Comparison of ENCODE assay signal across 8 mouse cellular contexts in the genomic region with DNA sequence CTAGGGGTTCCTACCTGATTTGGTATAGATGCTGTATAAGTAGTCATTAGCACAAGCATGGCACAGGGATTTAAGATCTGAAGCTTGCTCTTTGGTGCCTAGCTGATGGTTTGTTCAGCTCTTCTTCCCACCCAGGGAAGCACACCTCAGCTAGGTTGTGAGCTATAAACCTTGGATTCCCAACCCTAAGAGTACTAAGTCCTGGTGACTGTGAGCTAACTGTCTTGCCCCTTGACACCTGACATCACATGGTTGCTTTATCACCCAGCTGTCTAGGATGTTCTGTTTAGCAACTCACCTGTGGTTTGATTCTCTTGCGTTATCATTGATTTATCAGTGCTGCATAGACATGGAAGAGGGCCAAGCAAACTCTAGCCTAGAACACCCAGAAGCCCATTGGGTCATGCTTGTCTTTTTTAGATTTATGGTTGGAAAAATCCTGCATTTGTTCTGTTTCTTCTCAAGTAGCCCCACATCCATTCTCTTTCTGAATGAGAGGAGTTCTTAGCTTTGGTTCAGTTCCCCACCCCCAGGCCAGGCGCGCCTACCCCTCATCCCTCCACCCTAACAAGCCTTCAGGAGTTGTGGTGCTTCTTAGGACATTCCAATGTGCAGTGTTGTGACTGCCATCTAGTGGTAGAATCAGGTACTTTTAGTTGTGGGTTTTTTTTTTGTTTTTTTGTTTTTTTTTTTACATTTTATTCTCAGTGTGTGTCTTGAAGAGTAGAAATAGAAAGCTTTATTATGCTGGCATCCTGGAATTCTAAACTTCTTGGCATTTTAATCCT.
A peak's percentile ranks its signal among the peaks of the same experiment; 100 is the strongest.
DNase-seq lines count a peak whose midpoint lies in the region; ATAC-seq and TF ChIP-seq lines count a peak whose summit lies in the region.

No protein-coding gene starts in this region.

- H3K27me3 ChIP-seq in midbrain, embryonic 11.5 days (ENCODE audit: control insufficient read depth, insufficient read depth, low read length): no peaks in the 10 kb centered on the region
- no peaks in the 10 kb centered on the region for H3K27me3 ChIP-seq in midbrain, embryonic 10.5 days (ENCODE audit: low read depth, poor library complexity, severe bottlenecking)
- no peaks in the 10 kb centered on the region for H3K27me3 ChIP-seq in intestine, embryonic 15.5 days (replicated peaks)

- DNase-seq in cerebellum, adult 8-10 months: peak; percentile 20
- DNase-seq in cerebellum, adult 11 months: no peak
- DNase-seq in midbrain, embryonic 11.5 days (ENCODE audit: low spot score, missing footprints): peak; percentile 90
- no peak for DNase-seq in midbrain, embryonic 10.5 days (ENCODE audit: low spot score)
- DNase-seq in brain, embryonic 14.5 days (ENCODE audit: low read depth): peak; percentile 59
- DNase-seq in retina, postnatal 1 day: peak; percentile 74
- DNase-seq in thymus, postnatal 25 days: no peak

- H3K9ac ChIP-seq in midbrain, embryonic 11.5 days (ENCODE audit: low read length): no peak overlapping the region
- H3K9ac ChIP-seq in intestine, embryonic 15.5 days: no peak overlapping the region

- no peak for TF ChIP-seq POLR2A in brain, embryonic 14.5 days (IDR thresholded peaks at IDR 0.05; ENCODE audit: borderline replicate concordance, extremely low read depth, insufficient read depth, insufficient read length, poor library complexity, severe bottlenecking)

- no peak overlapping the region for H3K27ac ChIP-seq in midbrain, embryonic 11.5 days (ENCODE audit: low read depth, low read length)
- H3K27ac ChIP-seq in midbrain, embryonic 10.5 days (replicated peaks): no peak overlapping the region
- no peak overlapping the region for H3K27ac ChIP-seq in intestine, embryonic 15.5 days

- ATAC-seq in midbrain, embryonic 11.5 days (ENCODE audit: low FRiP score): peak; percentile 73
- ATAC-seq in intestine, embryonic 15.5 days: peak; percentile 77

- no peaks in the 10 kb centered on the region for H3K4me1 ChIP-seq in midbrain, embryonic 11.5 days (ENCODE audit: control insufficient read depth, insufficient read depth, low read length)
- H3K4me1 ChIP-seq in midbrain, embryonic 10.5 days: no peaks in the 10 kb centered on the region
- H3K4me1 ChIP-seq in intestine, embryonic 15.5 days (replicated peaks): no peaks in the 10 kb centered on the region

- 37% methylated on average over 3 of the region's 3 CpGs for WGBS in midbrain, embryonic 11.5 days
- 43% methylated on average over 3 of the region's 3 CpGs for WGBS in midbrain, embryonic 10.5 days
- WGBS in intestine, embryonic 15.5 days: 36% methylated on average over 3 of the region's 3 CpGs

- peak; percentile 64; the same call in 1 of the 2 replicates for TF ChIP-seq CTCF in brain, embryonic 14.5 days (IDR thresholded peaks at IDR 0.05; ENCODE audit: borderline replicate concordance, extremely low read depth, insufficient read depth, insufficient read length)

- no peaks in the 10 kb centered on the region for H3K9me3 ChIP-seq in midbrain, embryonic 11.5 days (ENCODE audit: control insufficient read depth, low read length)
- H3K9me3 ChIP-seq in midbrain, embryonic 10.5 days (replicated peaks): no peaks in the 10 kb centered on the region
- no peaks in the 10 kb centered on the region for H3K9me3 ChIP-seq in intestine, embryonic 15.5 days

- no peak overlapping the region for H3K4me3 ChIP-seq in midbrain, embryonic 11.5 days (ENCODE audit: low read depth, low read length)
- no peak overlapping the region for H3K4me3 ChIP-seq in midbrain, embryonic 10.5 days
- H3K4me3 ChIP-seq in intestine, embryonic 15.5 days (replicated peaks): no peak overlapping the region

- no peak overlapping the region for H3K4me2 ChIP-seq in midbrain, embryonic 11.5 days
- no peak overlapping the region for H3K4me2 ChIP-seq in intestine, embryonic 15.5 days (replicated peaks)

- no peaks in the 10 kb centered on the region for H3K36me3 ChIP-seq in midbrain, embryonic 11.5 days (ENCODE audit: control insufficient read depth, insufficient read depth, low read length)
- no peaks in the 10 kb centered on the region for H3K36me3 ChIP-seq in midbrain, embryonic 10.5 days
- H3K36me3 ChIP-seq in intestine, embryonic 15.5 days: no peaks in the 10 kb centered on the region

Comparison
In these comparisons a context has a peak if more than half of its experiments do, and no peak if none do; other contexts are left out.
1. DNase-seq: peak in cerebellum, adult 8-10 months (single experiment), midbrain, embryonic 11.5 days (single experiment), brain, embryonic 14.5 days (single experiment) and retina, postnatal 1 day (single experiment); none in cerebellum, adult 11 months (single experiment), midbrain, embryonic 10.5 days (single experiment) and thymus, postnatal 25 days (single experiment).